Mouse (Mus musculus) G1E (cell line): ENCODE measurements around the gene Arhgap19.

ENCODE experiments used
- CTCF ChIP-seq: IDR thresholded peaks from 2 replicates; pipeline ENCODE4 v1.5.1; 2012; ENCODE audit warnings: low read depth, low read length, inconsistent platforms, mixed read lengths
- GATA1 ChIP-seq: IDR thresholded peaks from 2 replicates; pipeline ENCODE4 v1.6.1; 2012; ENCODE audit warnings: borderline replicate concordance, low read length, inconsistent platforms, mixed read lengths

DNA sequence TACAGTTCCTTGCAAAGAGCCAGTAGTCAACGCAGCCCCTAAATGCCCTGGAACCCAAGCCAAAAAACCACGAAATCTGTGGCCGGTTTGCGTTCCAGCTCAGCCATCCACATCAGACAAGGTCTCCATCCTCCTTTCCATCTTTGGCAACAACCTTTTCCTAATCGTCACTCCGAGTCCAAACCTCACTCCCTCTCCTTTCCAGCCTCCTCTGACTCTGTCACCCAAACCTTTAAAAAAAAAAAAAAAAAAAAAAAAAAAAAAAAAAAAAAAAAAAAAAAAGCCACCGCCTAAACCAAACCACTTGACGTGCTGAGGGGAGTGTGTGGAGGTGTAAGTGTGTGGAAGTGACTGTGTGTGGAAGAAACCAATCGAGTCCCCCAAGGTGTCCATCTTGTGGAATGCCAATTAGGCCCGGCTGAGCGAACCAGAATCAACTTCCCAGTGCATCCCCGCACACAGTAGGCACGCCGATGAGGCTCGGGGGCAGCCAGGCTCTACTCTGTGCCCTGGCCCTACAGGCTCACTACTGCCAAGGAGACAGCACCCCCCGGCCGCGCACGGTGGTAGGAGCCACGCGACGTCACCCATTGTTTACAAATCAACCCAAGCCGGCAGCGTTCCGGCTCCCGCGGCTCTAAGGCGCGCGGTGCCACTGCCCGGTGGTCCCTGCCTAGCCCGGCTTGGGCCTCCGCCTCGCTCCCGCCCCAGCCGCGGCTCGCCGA is 27.7 kb upstream of the Arhgap19 start, which contains the start of gene Frat1:
- TF ChIP-seq CTCF (no peak), GATA1 (no peak)
